Mouse (Mus musculus): ENCODE results near the gene Cst13. TPM values are rescaled to one million over a fixed set of nuclear protein-coding genes. Genes with fewer than 3 reads are reported as not detected.
"Not testable (repeated sequence)": the region's sequence is repeated elsewhere in the genome, so short reads cannot be mapped to it uniquely, and the experiment has no call there.

The Cst13 gene
- not detected in 2 replicates for polyA plus RNA-seq (2014; fragmentation: Nextera tagmentation; extraction: Ambion mirVana)

DNA sequence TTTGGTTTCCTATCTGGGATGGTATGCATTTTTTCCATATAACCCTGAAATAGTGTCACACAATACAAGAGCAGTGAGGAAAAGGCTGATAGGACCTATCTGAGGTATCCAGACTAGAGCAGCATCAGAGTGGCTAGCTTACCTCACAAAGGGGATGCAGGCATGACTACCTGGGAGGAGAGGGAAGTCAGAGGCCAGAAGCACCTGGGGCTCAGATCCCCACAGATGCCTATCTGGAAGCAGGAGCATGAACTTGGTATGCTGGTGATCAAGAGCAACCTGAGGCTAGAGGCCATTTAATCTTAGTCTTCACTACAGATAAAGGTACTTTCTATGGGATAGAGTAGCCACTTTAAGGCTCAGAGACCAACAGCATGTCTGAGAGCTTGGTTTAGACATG lies at the start of gene Cst13:
Gene Cst13 (plus strand): TSS at position 173 of the 400 bp plus-strand sequence.
- Histone ChIP-seq H3K27me3 (ENCODE audit: control insufficient read depth, insufficient read depth, low read length) (no peaks in the 10 kb centered on the region), H3K36me3 (ENCODE audit: control insufficient read depth, insufficient read depth, low read length) (no peaks in the 10 kb centered on the region), H3K4me3 (ENCODE audit: low read depth, low read length) (no peak within 1 kb of the TSS), H3K4me1 (ENCODE audit: control insufficient read depth, insufficient read depth, low read length) (no peaks in the 10 kb centered on the region), H3K9me3 (ENCODE audit: control insufficient read depth, low read length) (no peaks in the 10 kb centered on the region), H3K4me2 (ENCODE audit: low read depth, low read length) (no peak within 1 kb of the TSS), H3K27ac (ENCODE audit: low read depth, low read length) (no peak within 1 kb of the TSS), H3K9ac (replicated peaks; ENCODE audit: low read depth, low read length) (no peak within 1 kb of the TSS)
- no peak for ATAC-seq (ENCODE audit: low read depth)

GRCm38 (mm10) chr2:148771397-148771796 lies 48.5 kb upstream of the Cst13 start, which contains the start of gene Cst11:
Cst11 (minus strand) TSS chr2:148771497.
- H3K9me3 ChIP-seq (ENCODE audit: control insufficient read depth, low read length); H3K4me1 ChIP-seq (ENCODE audit: control insufficient read depth, insufficient read depth, low read length); H3K27ac ChIP-seq (ENCODE audit: low read depth, low read length); H3K27me3 ChIP-seq (ENCODE audit: control insufficient read depth, insufficient read depth, low read length); ATAC-seq (ENCODE audit: low read depth); H3K36me3 ChIP-seq (ENCODE audit: control insufficient read depth, insufficient read depth, low read length); H3K9ac ChIP-seq (replicated peaks; ENCODE audit: low read depth, low read length); H3K4me2 ChIP-seq (ENCODE audit: low read depth, low read length); H3K4me3 ChIP-seq (ENCODE audit: low read depth, low read length): not testable (repeated sequence)
- WGBS = 85% methylated on average over 4 of the region's 4 CpGs

GRCm38 (mm10) chr2:148781709-148782108 lies 38.2 kb upstream of the Cst13 start, which contains the start of gene 8030411F24Rik:
8030411F24Rik (plus strand) TSS chr2:148782009.
- H3K9me3 ChIP-seq (ENCODE audit: control insufficient read depth, low read length) = no peaks in the 10 kb centered on the region
- WGBS = 28% methylated on average over 1 of the region's 1 CpGs
- no peak within 1 kb of the TSS for H3K27ac ChIP-seq (ENCODE audit: low read depth, low read length)
- H3K36me3 ChIP-seq (ENCODE audit: control insufficient read depth, insufficient read depth, low read length) = no peaks in the 10 kb centered on the region
- no peaks in the 10 kb centered on the region for H3K27me3 ChIP-seq (ENCODE audit: control insufficient read depth, insufficient read depth, low read length)
- H3K9ac ChIP-seq (replicated peaks; ENCODE audit: low read depth, low read length) = no peak within 1 kb of the TSS
- H3K4me3 ChIP-seq (ENCODE audit: low read depth, low read length) = no peak within 1 kb of the TSS
- H3K4me2 ChIP-seq (ENCODE audit: low read depth, low read length) = no peak within 1 kb of the TSS
- no peak for ATAC-seq (ENCODE audit: low read depth)
- H3K4me1 ChIP-seq (ENCODE audit: control insufficient read depth, insufficient read depth, low read length) = no peaks in the 10 kb centered on the region

DNA sequence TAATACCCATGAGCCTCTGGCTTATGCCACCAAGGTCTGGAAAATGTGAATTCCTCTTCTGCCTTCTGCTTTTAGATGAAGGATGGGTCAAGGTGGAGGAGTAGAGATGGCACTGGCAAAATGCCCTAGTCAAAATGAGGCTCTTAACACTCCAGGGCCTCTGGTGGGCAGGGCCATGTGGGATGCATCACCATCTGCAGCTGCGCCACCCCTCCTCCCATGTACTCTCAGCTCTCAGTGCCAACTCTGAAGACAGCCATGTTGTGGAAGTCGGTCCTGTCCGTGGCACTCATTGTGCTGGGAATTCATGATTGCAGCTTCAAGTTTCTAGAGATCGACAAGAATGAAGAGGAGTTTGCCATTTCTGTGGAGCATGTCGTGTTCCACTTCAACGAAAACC lies 30.7 kb upstream of the Cst13 start, which contains the start of gene Cst12:
Gene Cst12 (plus strand): TSS at position 220 of the 400 bp plus-strand sequence.
- H3K4me3 ChIP-seq (ENCODE audit: low read depth, low read length) = no peak within 1 kb of the TSS
- no peaks in the 10 kb centered on the region for H3K4me1 ChIP-seq (ENCODE audit: control insufficient read depth, insufficient read depth, low read length)
- H3K27ac ChIP-seq (ENCODE audit: low read depth, low read length) = no peak within 1 kb of the TSS
- H3K4me2 ChIP-seq (ENCODE audit: low read depth, low read length) = no peak within 1 kb of the TSS
- WGBS = 95% methylated on average over 6 of the region's 6 CpGs
- no peak for ATAC-seq (ENCODE audit: low read depth)
- no peaks in the 10 kb centered on the region for H3K36me3 ChIP-seq (ENCODE audit: control insufficient read depth, insufficient read depth, low read length)
- H3K9ac ChIP-seq (replicated peaks; ENCODE audit: low read depth, low read length) = no peak within 1 kb of the TSS
- no peaks in the 10 kb centered on the region for H3K9me3 ChIP-seq (ENCODE audit: control insufficient read depth, low read length)
- no peaks in the 10 kb centered on the region for H3K27me3 ChIP-seq (ENCODE audit: control insufficient read depth, insufficient read depth, low read length)

GRCm38 (mm10) chr2:148798485-148798884 lies 21.4 kb upstream of the Cst13 start, which contains the start of gene Cst8:
Cst8 (plus strand) TSS chr2:148798785.
- no peaks in the 10 kb centered on the region for H3K36me3 ChIP-seq (ENCODE audit: control insufficient read depth, insufficient read depth, low read length)
- H3K27me3 ChIP-seq (ENCODE audit: control insufficient read depth, insufficient read depth, low read length) = no peaks in the 10 kb centered on the region
- no peak within 1 kb of the TSS for H3K9ac ChIP-seq (replicated peaks; ENCODE audit: low read depth, low read length)
- H3K27ac ChIP-seq (ENCODE audit: low read depth, low read length) = no peak within 1 kb of the TSS
- ATAC-seq (ENCODE audit: low read depth) = no peak
- H3K4me2 ChIP-seq (ENCODE audit: low read depth, low read length) = no peak within 1 kb of the TSS
- WGBS = 93% methylated on average over 1 of the region's 1 CpGs
- no peak within 1 kb of the TSS for H3K4me3 ChIP-seq (ENCODE audit: low read depth, low read length)
- no peaks in the 10 kb centered on the region for H3K4me1 ChIP-seq (ENCODE audit: control insufficient read depth, insufficient read depth, low read length)
- no peaks in the 10 kb centered on the region for H3K9me3 ChIP-seq (ENCODE audit: control insufficient read depth, low read length)

DNA sequence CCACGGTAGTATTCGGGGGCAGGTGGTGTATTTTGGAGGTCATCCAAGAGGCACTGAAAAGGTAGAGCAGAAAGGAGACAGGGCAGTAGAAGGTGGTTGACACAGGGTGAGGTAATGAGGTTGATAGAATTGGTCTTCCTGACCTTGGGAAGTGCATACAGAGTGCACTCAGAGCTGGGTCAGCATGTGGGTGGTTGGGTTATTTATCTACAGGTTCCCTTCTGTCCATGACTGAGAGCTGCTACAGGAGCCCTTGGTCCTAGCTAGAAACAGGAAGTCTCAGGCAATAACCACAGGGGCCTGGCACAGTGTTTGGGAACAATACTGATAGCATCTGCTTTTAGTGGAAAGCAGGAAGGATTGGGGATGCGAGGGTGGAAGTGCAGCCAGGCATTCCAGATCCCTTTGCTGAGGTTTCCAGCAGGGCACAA lies 18.4 kb upstream of the Cst13 start:
- WGBS = 75% methylated on average over 3 of the region's 3 CpGs
- Histone ChIP-seq H3K27ac (ENCODE audit: low read depth, low read length) (no peak overlapping the region), H3K4me1 (ENCODE audit: control insufficient read depth, insufficient read depth, low read length) (no peaks in the 10 kb centered on the region), H3K4me2 (ENCODE audit: low read depth, low read length) (no peak overlapping the region), H3K36me3 (ENCODE audit: control insufficient read depth, insufficient read depth, low read length) (no peaks in the 10 kb centered on the region), H3K9me3 (ENCODE audit: control insufficient read depth, low read length) (no peaks in the 10 kb centered on the region), H3K27me3 (ENCODE audit: control insufficient read depth, insufficient read depth, low read length) (no peaks in the 10 kb centered on the region), H3K9ac (replicated peaks; ENCODE audit: low read depth, low read length) (no peak overlapping the region), H3K4me3 (ENCODE audit: low read depth, low read length) (no peak overlapping the region)
- no peak for ATAC-seq (ENCODE audit: low read depth)

- Histone ChIP-seq H3K4me3 (ENCODE audit: low read depth, low read length) (no peak overlapping the region), H3K9me3 (ENCODE audit: control insufficient read depth, low read length) (no peaks in the 10 kb centered on the region), H3K4me2 (ENCODE audit: low read depth, low read length) (no peak overlapping the region), H3K9ac (replicated peaks; ENCODE audit: low read depth, low read length) (no peak overlapping the region), H3K27me3 (ENCODE audit: control insufficient read depth, insufficient read depth, low read length) (no peaks in the 10 kb centered on the region), H3K4me1 (ENCODE audit: control insufficient read depth, insufficient read depth, low read length) (no peaks in the 10 kb centered on the region), H3K36me3 (ENCODE audit: control insufficient read depth, insufficient read depth, low read length) (no peaks in the 10 kb centered on the region), H3K27ac (ENCODE audit: low read depth, low read length) (no peak overlapping the region)
- no peak for ATAC-seq (ENCODE audit: low read depth)
- 73% methylated on average over 6 of the region's 6 CpGs for WGBS
Measured at GRCm38 (mm10) chr2:148806696-148807095, 13.2 kb upstream of the Cst13 start.

GRCm38 (mm10) chr2:148825986-148826385 lies 6.1 kb downstream of the Cst13 start:
- ATAC-seq (ENCODE audit: low read depth) = no peak

GRCm38 (mm10) chr2:148834912-148835311 lies 15.0 kb downstream of the Cst13 start, which contains the start of gene Cst9:
Cst9 (plus strand) TSS chr2:148835147.
- H3K4me1 ChIP-seq (ENCODE audit: control insufficient read depth, insufficient read depth, low read length) = no peaks in the 10 kb centered on the region
- H3K4me2 ChIP-seq (ENCODE audit: low read depth, low read length) = no peak within 1 kb of the TSS
- WGBS = 75% methylated on average over 4 of the region's 4 CpGs
- H3K4me3 ChIP-seq (ENCODE audit: low read depth, low read length) = no peak within 1 kb of the TSS
- H3K27me3 ChIP-seq (ENCODE audit: control insufficient read depth, insufficient read depth, low read length) = no peaks in the 10 kb centered on the region
- no peak within 1 kb of the TSS for H3K9ac ChIP-seq (replicated peaks; ENCODE audit: low read depth, low read length)
- H3K36me3 ChIP-seq (ENCODE audit: control insufficient read depth, insufficient read depth, low read length) = no peaks in the 10 kb centered on the region
- ATAC-seq (ENCODE audit: low read depth) = no peak
- no peaks in the 10 kb centered on the region for H3K9me3 ChIP-seq (ENCODE audit: control insufficient read depth, low read length)
- H3K27ac ChIP-seq (ENCODE audit: low read depth, low read length) = no peak within 1 kb of the TSS

More at GRCm38 (mm10) chr2:148825986-148826385, 6.1 kb downstream of the Cst13 start:
- no peak overlapping the region for H3K4me2 ChIP-seq (ENCODE audit: low read depth, low read length)
- H3K4me1 ChIP-seq (ENCODE audit: control insufficient read depth, insufficient read depth, low read length) = no peaks in the 10 kb centered on the region
- no peaks in the 10 kb centered on the region for H3K9me3 ChIP-seq (ENCODE audit: control insufficient read depth, low read length)
- no peak overlapping the region for H3K27ac ChIP-seq (ENCODE audit: low read depth, low read length)
- H3K9ac ChIP-seq (replicated peaks; ENCODE audit: low read depth, low read length) = no peak overlapping the region
- 71% methylated on average over 1 of the region's 1 CpGs for WGBS
- H3K4me3 ChIP-seq (ENCODE audit: low read depth, low read length) = no peak overlapping the region
- H3K27me3 ChIP-seq (ENCODE audit: control insufficient read depth, insufficient read depth, low read length) = no peaks in the 10 kb centered on the region
- no peaks in the 10 kb centered on the region for H3K36me3 ChIP-seq (ENCODE audit: control insufficient read depth, insufficient read depth, low read length)
